Mouse (Mus musculus): ENCODE results near the gene Fam168a. TPM values are rescaled to one million over a fixed set of nuclear protein-coding genes. Genes with fewer than 3 reads are reported as not detected.
"Not testable (repeated sequence)": the region's sequence is repeated elsewhere in the genome, so short reads cannot be mapped to it uniquely, and the experiment has no call there.

Gene Fam168a
- polyA plus RNA-seq, 1 experiment from 2014 or later = 80.0 TPM

GRCm38 (mm10) chr7:100722268-100722667 lies 15.8 kb downstream of the Fam168a start:
- ATAC-seq = peak; percentile 71
- 44% methylated on average over 6 of the region's 6 CpGs for WGBS
- Histone ChIP-seq H3K9ac (peak overlapping the region; percentile 21), H3K36me3 (ENCODE audit: poor library complexity, severe bottlenecking) (no peaks in the 10 kb centered on the region), H3K27ac (peak overlapping the region; percentile 79), H3K9me3 (replicated peaks) (no peaks in the 10 kb centered on the region), H3K4me3 (no peak overlapping the region), H3K27me3 (no peaks in the 10 kb centered on the region), H3K4me2 (peak overlapping the region; percentile 24; the same call in 1 of the 2 replicates), H3K4me1 (peaks cover 46% of the 10 kb centered on the region)

DNA sequence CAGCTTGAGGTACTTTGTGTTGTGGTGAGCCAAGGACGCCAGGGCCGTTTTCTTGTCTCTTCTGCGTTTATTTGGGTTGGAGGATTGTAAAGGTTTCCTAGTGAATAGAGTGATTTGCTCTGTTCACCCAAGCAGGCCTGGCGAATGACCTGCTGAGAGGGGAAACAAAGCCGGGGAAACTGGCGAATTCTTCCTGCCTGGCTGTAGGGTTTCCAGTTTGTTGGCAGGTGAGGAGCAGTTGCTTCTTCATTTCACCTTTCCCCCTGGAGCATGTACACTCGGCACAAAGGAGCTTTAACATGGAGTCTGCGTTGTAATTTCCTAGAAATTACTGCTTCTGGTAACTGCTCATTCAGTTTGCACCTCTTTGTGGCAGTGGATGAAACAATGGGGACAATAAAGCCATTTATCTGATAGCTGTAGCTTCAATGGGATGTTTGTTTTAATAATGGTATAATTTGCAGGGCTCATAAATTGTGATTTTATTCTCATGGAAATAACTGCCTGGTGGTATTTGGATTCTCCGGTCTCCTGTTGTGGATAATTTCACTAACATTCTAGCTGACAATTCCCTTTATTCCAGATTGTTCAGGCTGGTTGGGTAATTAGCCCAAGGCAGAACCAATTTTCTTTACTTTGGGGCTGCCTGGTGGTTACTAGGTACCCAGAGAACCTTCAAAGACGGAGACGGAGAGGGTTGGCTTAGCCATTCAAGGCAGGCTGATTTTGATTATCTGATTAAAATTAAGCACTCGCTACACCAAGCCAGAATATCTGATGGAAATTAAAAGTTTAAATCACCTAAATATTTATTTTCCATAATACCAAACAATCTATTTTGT lies 17.2 kb downstream of the Fam168a start:
- peak; percentile 57; the same call in 1 of the 2 replicates for ATAC-seq
- Histone ChIP-seq H3K27ac (peak overlapping the region; percentile 79), H3K9ac (peak overlapping the region; percentile 31)

DNA sequence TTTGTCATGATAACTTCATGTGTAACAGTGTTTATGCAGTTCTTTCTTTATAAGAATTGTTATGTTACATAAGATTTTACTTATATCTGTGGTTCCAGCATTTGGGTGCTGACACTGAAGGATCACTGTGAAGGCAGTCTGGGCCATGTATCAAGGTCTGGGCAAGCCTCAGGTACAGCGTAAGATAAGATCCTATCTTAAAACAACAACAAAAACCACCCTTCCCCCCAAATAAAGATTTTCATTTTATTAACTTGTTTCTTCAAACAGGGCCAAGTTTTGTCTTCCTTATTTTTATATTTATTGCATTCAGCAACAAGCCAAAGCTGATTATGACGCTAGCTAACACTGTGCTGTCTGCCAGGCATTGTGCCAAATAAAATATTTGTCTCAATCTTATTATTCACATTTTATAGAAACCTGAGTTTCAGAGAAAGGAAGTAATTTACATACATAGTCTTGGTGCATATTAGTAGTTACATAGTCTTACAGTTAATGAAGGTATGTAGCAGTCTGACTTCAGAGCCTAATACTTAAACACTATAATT lies 21.2 kb downstream of the Fam168a start:
- no peak overlapping the region for H3K4me2 ChIP-seq
- peaks cover 34% of the 10 kb centered on the region for H3K4me1 ChIP-seq
- WGBS = 91% methylated on average over 2 of the region's 2 CpGs

More for the DNA sequence above, 17.2 kb downstream of the Fam168a start:
- Histone ChIP-seq H3K27me3 (no peaks in the 10 kb centered on the region), H3K4me3 (no peak overlapping the region), H3K4me2 (peak overlapping the region; percentile 26), H3K36me3 (ENCODE audit: poor library complexity, severe bottlenecking) (no peaks in the 10 kb centered on the region), H3K4me1 (peaks cover 44% of the 10 kb centered on the region), H3K9me3 (replicated peaks) (no peaks in the 10 kb centered on the region)
- WGBS = 4% methylated on average over 12 of the region's 12 CpGs

DNA sequence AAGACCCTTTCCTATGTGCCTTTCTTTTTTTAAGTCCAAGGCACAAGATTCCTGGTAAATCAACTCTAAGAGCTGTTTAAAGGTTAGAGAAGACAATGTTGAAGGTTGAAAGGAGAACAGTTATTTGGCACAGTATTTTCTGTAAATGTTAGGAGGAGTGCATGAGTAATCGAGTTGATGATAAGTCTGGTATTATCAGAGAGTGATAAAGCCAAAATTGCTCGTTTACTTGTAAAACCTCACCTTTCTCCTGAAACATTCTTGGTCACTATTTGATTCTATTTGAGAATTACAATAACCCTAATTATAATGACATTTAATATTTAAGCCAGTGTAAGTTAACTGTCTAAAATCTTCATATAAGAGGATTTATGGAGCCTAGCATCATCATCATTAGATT lies 23.3 kb downstream of the Fam168a start:
- no peak overlapping the region for H3K27ac ChIP-seq
- 90% methylated on average over 2 of the region's 2 CpGs for WGBS
- H3K36me3 ChIP-seq (ENCODE audit: poor library complexity, severe bottlenecking) = no peaks in the 10 kb centered on the region
- H3K4me2 ChIP-seq = no peak overlapping the region
- no peak for ATAC-seq
- no peak overlapping the region for H3K4me3 ChIP-seq
- no peaks in the 10 kb centered on the region for H3K9me3 ChIP-seq (replicated peaks)
- peaks cover 31% of the 10 kb centered on the region for H3K4me1 ChIP-seq
- no peaks in the 10 kb centered on the region for H3K27me3 ChIP-seq
- no peak overlapping the region for H3K9ac ChIP-seq

More for the DNA sequence above, 21.2 kb downstream of the Fam168a start:
- Histone ChIP-seq H3K9ac (no peak overlapping the region), H3K36me3 (ENCODE audit: poor library complexity, severe bottlenecking) (no peaks in the 10 kb centered on the region), H3K9me3 (replicated peaks) (no peaks in the 10 kb centered on the region), H3K27me3 (no peaks in the 10 kb centered on the region), H3K4me3 (no peak overlapping the region), H3K27ac (no peak overlapping the region)
- ATAC-seq = no peak

- Histone ChIP-seq H3K4me1 (peaks cover 40% of the 10 kb centered on the region), H3K4me3 (no peak overlapping the region), H3K9ac (no peak overlapping the region), H3K4me2 (no peak overlapping the region), H3K27ac (peak overlapping the region; percentile 57), H3K36me3 (ENCODE audit: poor library complexity, severe bottlenecking) (no peaks in the 10 kb centered on the region; the same call in 1 of the 2 replicates), H3K27me3 (no peaks in the 10 kb centered on the region), H3K9me3 (replicated peaks) (no peaks in the 10 kb centered on the region)
- ATAC-seq = no peak
- WGBS = 69% methylated on average over 6 of the region's 6 CpGs
Measured at GRCm38 (mm10) chr7:100732341-100733050, 26.1 kb downstream of the Fam168a start.

DNA sequence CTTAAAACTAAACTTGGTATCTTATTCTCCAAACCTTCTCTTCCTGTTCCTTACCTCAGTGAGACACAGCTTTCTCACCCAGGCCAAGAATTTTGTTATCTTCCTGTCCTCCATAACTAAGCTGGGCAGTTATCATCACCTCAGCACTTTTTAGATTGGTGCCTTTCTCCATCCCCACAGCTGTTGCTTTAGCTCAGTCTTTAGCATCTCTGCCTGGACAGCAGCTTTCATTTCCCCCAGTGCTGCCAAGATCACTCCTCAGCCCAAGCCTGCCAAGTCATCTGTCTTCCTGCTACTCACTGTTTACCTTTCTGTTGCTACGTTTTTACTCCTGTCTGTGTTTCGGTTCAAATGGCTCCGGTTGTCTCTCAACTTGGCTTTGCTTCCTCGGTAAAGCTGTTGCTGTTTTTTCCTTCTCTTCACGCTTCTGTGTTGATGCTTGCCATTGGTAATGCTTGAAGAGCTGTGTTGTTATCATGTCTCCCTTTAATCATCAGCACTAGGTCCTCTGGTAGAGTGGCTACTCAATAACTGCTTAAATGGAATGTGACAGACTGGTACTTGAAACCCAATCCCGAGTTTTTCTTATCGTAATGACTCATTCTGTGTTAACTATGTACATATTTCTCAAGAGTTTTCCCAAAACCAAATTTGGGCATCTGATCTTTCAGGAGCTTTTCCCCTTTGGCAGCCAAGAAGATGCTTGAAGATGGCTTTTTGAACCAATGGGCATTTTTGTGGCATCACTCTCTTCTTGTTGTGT lies 26.8 kb downstream of the Fam168a start:
- no peaks in the 10 kb centered on the region for H3K9me3 ChIP-seq (replicated peaks)
- peak overlapping the region; percentile 57 for H3K27ac ChIP-seq
- no peak overlapping the region for H3K4me3 ChIP-seq
- whole genome bisulfite sequencing = 62% methylated on average over 7 of the region's 7 CpGs
- no peak overlapping the region for H3K9ac ChIP-seq
- H3K36me3 ChIP-seq (ENCODE audit: poor library complexity, severe bottlenecking) = no peaks in the 10 kb centered on the region; the same call in 1 of the 2 replicates
- H3K4me1 ChIP-seq = peaks cover 40% of the 10 kb centered on the region
- ATAC-seq = peak; percentile 34; the same call in 1 of the 2 replicates
- H3K27me3 ChIP-seq = no peaks in the 10 kb centered on the region
- H3K4me2 ChIP-seq = no peak overlapping the region

DNA sequence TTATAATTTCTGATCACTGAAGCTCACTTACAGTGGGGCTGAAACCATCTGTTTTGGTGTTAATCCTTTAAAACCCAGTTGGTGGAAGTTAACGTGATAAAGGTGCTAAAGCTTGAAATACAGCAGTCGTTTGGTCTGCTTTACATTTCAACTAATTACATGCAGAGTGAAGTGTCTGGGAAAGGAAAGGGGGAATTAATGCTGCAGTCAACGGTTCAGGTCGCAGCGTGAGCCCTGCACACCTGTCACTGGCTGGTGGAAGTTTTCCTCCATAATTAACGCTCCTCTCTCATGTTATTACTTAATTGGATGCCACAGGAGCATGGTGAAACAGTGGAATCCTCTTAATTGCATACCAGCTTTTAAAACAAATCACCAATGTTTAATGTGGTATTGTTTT lies 27.8 kb downstream of the Fam168a start:
- Histone ChIP-seq H3K4me2 (no peak overlapping the region), H3K4me3 (no peak overlapping the region), H3K27ac (peak overlapping the region; percentile 59), H3K36me3 (ENCODE audit: poor library complexity, severe bottlenecking) (no peaks in the 10 kb centered on the region; the same call in 1 of the 2 replicates), H3K4me1 (peaks cover 40% of the 10 kb centered on the region), H3K27me3 (no peaks in the 10 kb centered on the region), H3K9ac (no peak overlapping the region), H3K9me3 (replicated peaks) (no peaks in the 10 kb centered on the region)
- 22% methylated on average over 6 of the region's 6 CpGs for WGBS
- ATAC-seq = peak; percentile 81

DNA sequence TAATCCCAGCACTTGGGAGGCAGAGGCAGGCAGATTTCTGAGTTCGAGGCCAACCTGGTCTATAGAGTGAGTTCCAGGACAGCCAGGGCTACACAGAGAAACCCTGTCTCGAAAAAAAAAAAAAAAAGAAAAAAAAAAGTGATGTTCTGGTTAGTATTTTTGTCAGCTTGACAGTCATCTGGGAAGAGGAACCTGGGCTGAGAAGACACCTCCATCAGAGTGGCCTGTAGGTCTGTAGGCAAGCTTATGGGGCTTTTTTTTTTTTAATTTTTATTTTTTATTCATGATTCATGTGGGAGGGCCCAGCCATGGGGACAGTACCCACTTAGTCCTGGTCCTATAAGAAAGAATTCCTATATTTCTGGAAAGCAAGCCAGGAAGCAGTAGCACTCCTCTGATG lies 28.5 kb downstream of the Fam168a start:
- not testable (repeated sequence) for H3K27me3 ChIP-seq; H3K9me3 ChIP-seq (replicated peaks); H3K36me3 ChIP-seq (ENCODE audit: poor library complexity, severe bottlenecking); H3K4me3 ChIP-seq; H3K4me2 ChIP-seq; ATAC-seq; H3K9ac ChIP-seq
- peaks cover 40% of the 10 kb centered on the region for H3K4me1 ChIP-seq
- peak overlapping the region; percentile 59; the same call in 1 of the 2 replicates for H3K27ac ChIP-seq
- 91% methylated on average over 2 of the region's 2 CpGs for WGBS

DNA sequence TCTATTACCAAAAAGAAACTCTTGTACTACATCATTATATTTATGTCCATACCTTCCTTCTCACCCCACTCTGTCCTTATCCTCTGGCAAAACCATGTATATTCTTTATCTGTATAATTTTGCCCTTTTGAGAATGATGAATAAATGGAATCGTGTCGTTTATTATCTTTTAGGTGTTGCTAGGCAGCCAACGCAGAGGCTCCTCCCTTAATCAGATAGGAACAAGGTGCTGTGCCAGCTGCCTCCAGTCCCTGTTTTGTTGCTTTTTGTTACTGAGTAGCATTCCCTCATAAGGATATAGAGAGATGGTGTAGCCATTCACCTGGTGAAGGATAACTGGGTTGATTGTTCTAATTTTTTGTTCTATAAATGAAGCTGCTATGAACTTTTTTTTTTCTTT lies 29.7 kb downstream of the Fam168a start:
- Histone ChIP-seq H3K36me3 (ENCODE audit: poor library complexity, severe bottlenecking) (no peaks in the 10 kb centered on the region; the same call in 1 of the 2 replicates), H3K4me2 (no peak overlapping the region), H3K9ac (no peak overlapping the region), H3K9me3 (replicated peaks) (no peaks in the 10 kb centered on the region), H3K4me1 (peaks cover 40% of the 10 kb centered on the region), H3K27me3 (no peaks in the 10 kb centered on the region), H3K27ac (no peak overlapping the region), H3K4me3 (no peak overlapping the region)
- no peak for ATAC-seq
- 74% methylated on average over 3 of the region's 3 CpGs for WGBS

DNA sequence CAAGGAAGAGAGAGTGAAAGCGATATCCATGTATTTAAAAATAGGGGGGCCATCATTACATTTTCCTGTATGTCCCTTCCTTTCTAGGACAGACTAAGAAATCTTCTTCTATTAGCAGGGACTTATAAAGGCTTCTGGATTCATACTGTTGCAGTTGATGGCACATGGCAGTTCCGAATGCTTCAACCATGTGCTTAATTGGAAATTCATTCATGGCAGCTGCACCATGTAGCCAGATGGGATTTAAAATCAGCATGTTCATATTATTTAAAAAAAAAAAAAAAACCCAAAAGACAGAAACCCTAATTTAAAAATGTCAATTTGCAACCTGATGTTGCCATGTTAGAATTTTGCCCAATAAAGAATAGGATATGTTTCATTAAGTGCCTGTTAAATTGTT lies 37.9 kb downstream of the Fam168a start:
- no peaks in the 10 kb centered on the region for H3K36me3 ChIP-seq (ENCODE audit: poor library complexity, severe bottlenecking)

GRCm38 (mm10) chr7:100750101-100750500 lies 43.7 kb downstream of the Fam168a start:
- Histone ChIP-seq H3K9me3 (replicated peaks) (no peaks in the 10 kb centered on the region), H3K36me3 (ENCODE audit: poor library complexity, severe bottlenecking) (no peaks in the 10 kb centered on the region), H3K9ac (no peak overlapping the region), H3K4me3 (no peak overlapping the region), H3K27me3 (no peaks in the 10 kb centered on the region), H3K4me1 (no peaks in the 10 kb centered on the region), H3K27ac (no peak overlapping the region), H3K4me2 (no peak overlapping the region)
- 82% methylated on average over 2 of the region's 2 CpGs for WGBS
- ATAC-seq = no peak

More for the DNA sequence above, 37.9 kb downstream of the Fam168a start:
- no peak overlapping the region for H3K4me3 ChIP-seq
- WGBS = 77% methylated on average over 2 of the region's 2 CpGs
- no peak overlapping the region for H3K9ac ChIP-seq
- no peaks in the 10 kb centered on the region for H3K4me1 ChIP-seq
- no peaks in the 10 kb centered on the region for H3K9me3 ChIP-seq (replicated peaks)
- no peaks in the 10 kb centered on the region for H3K27me3 ChIP-seq
- no peak for ATAC-seq
- H3K27ac ChIP-seq = no peak overlapping the region
- no peak overlapping the region for H3K4me2 ChIP-seq
